ENCODE assay signal across 9 mouse cellular contexts in genomic region chr6:134207391-134208179, GRCm38 (mm10).
DNase-seq lines count a peak whose midpoint lies in the region; ATAC-seq and TF ChIP-seq lines count a peak whose summit lies in the region.
"Had no signal": no experiment of that assay in that cellular context is flagged by ENCODE, and none has a peak within 500 bp of the region (broad histone marks: within the 10 kb centered on the region; RNA-seq: fewer than 3 reads in every experiment).

No protein-coding gene starts in this region.

- no peak for TF ChIP-seq POLR2A in brain, embryonic 14.5 days (IDR thresholded peaks at IDR 0.05; ENCODE audit: borderline replicate concordance, extremely low read depth, insufficient read depth, insufficient read length, poor library complexity, severe bottlenecking)

- peak overlapping the region; percentile 58 for H3K27ac ChIP-seq in heart, embryonic 16.5 days (ENCODE audit: low read length)

- no peak for TF ChIP-seq CTCF in brain, embryonic 14.5 days (IDR thresholded peaks at IDR 0.05; ENCODE audit: borderline replicate concordance, extremely low read depth, insufficient read depth, insufficient read length)

- DNase-seq in frontal cortex, postnatal 14 days (ENCODE audit: low spot score in 2 of 2) = peak; percentile 55 to 60
- peak; percentile 77 for DNase-seq in A20 (ENCODE audit: low read depth, low spot score)
- DNase-seq in brain, embryonic 14.5 days (ENCODE audit: low read depth) = peak; percentile 96
- peak; percentile 68 for DNase-seq in layer of hippocampus, adult 9-11 months
- DNase-seq in natural killer cell, adult 2 months (ENCODE audit: low spot score in 2 of 2) = peak; percentile 21 to 36
- DNase-seq in ovary, adult 18-20 months (ENCODE audit: low spot score) = no peak

- no peaks in the 10 kb centered on the region for H3K27me3 ChIP-seq in heart, embryonic 16.5 days (ENCODE audit: control insufficient read depth, insufficient read depth, low read length)
- H3K27me3 ChIP-seq: Patski had no signal

- no peak overlapping the region for H3K9ac ChIP-seq in heart, embryonic 16.5 days (ENCODE audit: low read length)

- WGBS in heart, embryonic 16.5 days = 53% methylated on average over 19 of the region's 19 CpGs

- peak overlapping the region; percentile 28; the same call in 1 of the 2 replicates for H3K4me2 ChIP-seq in heart, embryonic 16.5 days (ENCODE audit: low read depth, low read length)

- no peak for ATAC-seq in frontal cortex, adult (ENCODE audit: low TSS enrichment)
- 0 out of 2 replicates have a peak, but pooled peaks have one; percentile 50 for ATAC-seq in heart, embryonic 16.5 days (replicated peaks; ENCODE audit: extremely low read depth, insufficient read depth, low FRiP score)
- ATAC-seq: Patski had no signal

- H3K36me3 ChIP-seq in heart, embryonic 16.5 days (ENCODE audit: control insufficient read depth, insufficient read depth) = no peaks in the 10 kb centered on the region

- H3K4me3 ChIP-seq in heart, embryonic 16.5 days (ENCODE audit: low read length) = no peak overlapping the region

- H3K4me1 ChIP-seq in heart, embryonic 16.5 days (ENCODE audit: control insufficient read depth, insufficient read depth, low read length) = peaks cover 38% of the 10 kb centered on the region

- no peaks in the 10 kb centered on the region for H3K9me3 ChIP-seq in heart, embryonic 16.5 days (replicated peaks; ENCODE audit: control insufficient read depth, low read length)
